Mouse (Mus musculus) liver, embryonic 16.5 days (tissue): ENCODE measurements around the gene Socs7. TPM values are rescaled to one million over a fixed set of nuclear protein-coding genes. Genes with fewer than 3 reads are reported as not detected.

Experiments
- ATAC-seq: fragments of 200-750 bp; cut with Nextera tagmentation; 2 replicates; pipeline ENCODE4 v1.8.0; 2017; ENCODE audit warnings: low read depth, mild to moderate bottlenecking, moderate number of reproducible peaks, moderate library complexity
- H3K27ac ChIP-seq: fragments of 300-500 bp; sonication (generic); 2 replicates; pipeline ENCODE4 v1.5.1; 2014; ENCODE audit warnings: mild to moderate bottlenecking, low read length
- H3K27me3 ChIP-seq: fragments of 300-500 bp; sonication (generic); 2 replicates; pipeline ENCODE4 v1.6.1; 2014; ENCODE audit warnings: low read depth, low read length, mixed read lengths; ENCODE audit not compliant: control insufficient read depth, insufficient read depth
- H3K36me3 ChIP-seq: fragments of 300-500 bp; sonication (generic); 2 replicates; pipeline ENCODE4 v1.6.1; 2014; ENCODE audit warnings: mild to moderate bottlenecking; ENCODE audit not compliant: control insufficient read depth, insufficient read depth
- H3K4me1 ChIP-seq: fragments of 300-500 bp; sonication (generic); 2 replicates; pipeline ENCODE4 v1.6.1; 2014; ENCODE audit warnings: low read depth, low read length, mixed read lengths; ENCODE audit not compliant: control insufficient read depth
- H3K4me2 ChIP-seq: fragments of 300-500 bp; sonication (generic); 2 replicates; pipeline ENCODE4 v1.6.1; 2014; ENCODE audit warnings: low read depth, low read length, mixed read lengths
- H3K4me3 ChIP-seq: fragments of 300-500 bp; sonication (generic); 2 replicates; pipeline ENCODE4 v1.5.1; 2014; ENCODE audit warnings: low read depth, mild to moderate bottlenecking, low read length
- H3K9ac ChIP-seq: fragments of 300-500 bp; sonication (generic); 2 replicates; pipeline ENCODE4 v1.6.1; 2014; ENCODE audit warnings: low read depth, low read length
- H3K9me3 ChIP-seq: fragments of 300-500 bp; sonication (generic); replicated peaks from 2 replicates; pipeline ENCODE4 v1.6.1; 2016; ENCODE audit warnings: low read length; ENCODE audit not compliant: control insufficient read depth
- WGBS: fragments of 180-500 bp; shearing (Covaris S2); extraction: QIAGEN DNeasy Blood & Tissue Kit; methylation state at CpG from one replicate; pipeline ENCODE4 v1.1.7; 2014; ENCODE audit not compliant: insufficient replicate concordance; 5-methylcytosine and 5-hydroxymethylcytosine counted together
- polyA plus RNA-seq: library from polyadenylated mRNA; unstranded; fragments of >200 nt; fragmentation: Nextera tagmentation; extraction: Ambion mirVana; gene quantifications from 2 replicates; pipeline ENCODE4 v1.2.1, GENCODE M21; 2015

Gene Socs7
- polyA plus RNA-seq, 1 experiment from 2014 or later: 1.0 TPM

DNA sequence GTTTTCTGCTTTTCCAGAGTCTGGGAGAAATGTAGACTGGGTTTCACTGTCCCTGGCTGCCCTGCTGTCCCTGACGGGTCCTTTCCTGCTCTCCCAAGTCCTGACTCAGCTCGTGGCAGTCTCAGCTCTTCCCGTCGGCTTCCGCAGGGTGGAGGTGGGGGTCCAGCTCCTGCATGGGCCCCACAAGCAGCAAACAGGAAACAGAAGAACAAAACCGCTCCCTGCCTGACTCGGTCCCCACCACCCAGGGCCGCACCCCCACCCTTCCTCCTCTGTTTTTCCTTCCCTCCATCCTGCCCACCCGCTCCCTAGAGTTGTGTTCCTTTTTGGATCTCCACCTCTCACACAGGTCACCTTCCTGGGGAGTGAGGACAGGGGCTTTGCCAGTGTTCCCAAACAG is 76.5 kb downstream of the Socs7 start:
- 38% methylated on average over 9 of the region's 9 CpGs for WGBS
- Histone ChIP-seq H3K9me3 (no peaks in the 10 kb centered on the region), H3K27ac (peak overlapping the region; percentile 73), H3K4me2 (no peak overlapping the region), H3K4me1 (peaks cover 79% of the 10 kb centered on the region), H3K4me3 (no peak overlapping the region), H3K9ac (no peak overlapping the region), H3K27me3 (no peaks in the 10 kb centered on the region), H3K36me3 (no peaks in the 10 kb centered on the region)
- ATAC-seq: no peak

DNA sequence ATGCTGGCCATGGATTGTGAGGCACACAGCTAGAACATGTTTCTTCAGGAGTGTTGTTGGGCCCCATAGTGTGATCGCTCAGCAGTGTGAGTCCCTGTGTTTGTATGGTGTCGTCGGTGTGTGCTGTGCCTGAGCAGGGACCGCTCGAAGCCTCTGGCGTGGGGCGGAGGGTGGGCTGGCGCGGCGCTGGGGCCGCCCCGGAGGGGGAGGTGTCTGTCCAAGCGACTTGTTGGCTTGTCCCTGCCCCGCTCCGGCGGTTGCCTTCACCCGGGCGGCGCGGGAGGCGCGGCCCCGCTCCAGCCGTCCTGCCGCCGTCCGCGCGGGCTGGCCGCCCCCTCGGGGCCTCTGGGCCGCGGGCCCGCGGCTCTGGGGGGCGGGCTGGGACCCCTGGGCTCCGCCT is 77.6 kb downstream of the Socs7 start:
- peak overlapping the region; percentile 86 for H3K4me3 ChIP-seq
- peak overlapping the region; percentile 96 for H3K27ac ChIP-seq
- peak overlapping the region; percentile 95 for H3K9ac ChIP-seq
- peak; percentile 70 for ATAC-seq
- 0% methylated on average over 30 of the region's 37 CpGs for WGBS
- H3K4me1 ChIP-seq: peaks cover 79% of the 10 kb centered on the region
- no peaks in the 10 kb centered on the region for H3K9me3 ChIP-seq
- H3K27me3 ChIP-seq: no peaks in the 10 kb centered on the region
- H3K4me2 ChIP-seq: peak overlapping the region; percentile 75
- peaks cover 10% of the 10 kb centered on the region for H3K36me3 ChIP-seq

DNA sequence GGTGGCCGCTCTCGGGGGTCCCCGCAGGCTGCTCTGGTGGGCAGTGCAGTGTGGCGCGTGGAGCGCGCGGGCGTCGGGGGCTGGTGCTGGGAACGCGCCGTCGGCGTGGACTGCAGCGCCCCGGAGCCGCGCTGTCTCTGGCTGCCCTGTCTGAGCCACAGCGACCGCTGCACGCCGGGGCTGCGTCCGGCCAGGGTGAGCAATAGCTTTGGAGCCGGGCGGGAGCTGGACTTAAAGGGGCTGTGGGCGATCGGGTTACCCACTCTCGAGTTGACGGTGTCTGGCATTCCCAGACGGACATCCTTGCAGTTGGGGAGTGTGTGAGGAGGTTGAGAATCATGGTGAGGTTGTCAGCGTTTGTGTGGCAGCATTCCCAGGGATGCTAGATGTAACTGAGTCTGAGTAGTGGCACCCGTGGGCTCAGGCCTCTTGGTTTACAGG is 78.1 kb downstream of the Socs7 start:
- H3K27me3 ChIP-seq: no peaks in the 10 kb centered on the region
- ATAC-seq: peak; percentile 40
- peaks cover 80% of the 10 kb centered on the region for H3K4me1 ChIP-seq
- H3K9ac ChIP-seq: peak overlapping the region; percentile 95
- peaks cover 14% of the 10 kb centered on the region for H3K36me3 ChIP-seq
- H3K9me3 ChIP-seq: no peaks in the 10 kb centered on the region
- peak overlapping the region; percentile 96 for H3K27ac ChIP-seq
- WGBS: 2% methylated on average over 33 of the region's 34 CpGs
- peak overlapping the region; percentile 86 for H3K4me3 ChIP-seq
- peak overlapping the region; percentile 75 for H3K4me2 ChIP-seq

DNA sequence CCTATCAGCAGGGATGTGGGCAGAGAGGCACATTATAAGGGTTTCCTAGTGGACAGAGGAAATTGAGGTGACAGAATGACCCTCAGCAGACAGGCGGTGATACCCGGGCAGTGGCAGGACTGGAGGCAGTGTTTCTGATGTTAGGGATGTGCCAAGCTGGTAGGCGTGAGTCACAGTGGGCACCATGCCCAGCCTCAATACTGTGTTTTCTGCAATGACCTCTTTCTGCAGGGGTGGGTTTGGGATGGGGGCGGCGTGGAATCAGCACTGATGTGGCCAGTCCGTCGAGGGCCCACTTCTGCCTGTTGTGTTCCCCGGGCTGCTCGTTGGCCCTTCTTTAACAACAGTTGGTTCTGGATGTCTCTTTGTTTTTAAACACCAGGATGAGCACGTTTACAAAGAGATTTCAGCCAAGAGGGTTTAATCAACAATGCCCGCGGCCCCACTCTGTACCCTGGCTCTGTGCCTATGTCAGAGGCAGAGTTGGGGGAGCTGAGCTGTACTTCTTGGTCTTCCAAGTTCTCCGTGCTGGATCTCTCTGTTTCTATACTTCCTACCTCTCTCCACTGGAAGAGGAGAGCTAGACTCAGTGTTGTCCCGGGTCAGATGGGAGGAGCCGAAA is 78.8 kb downstream of the Socs7 start:
- WGBS: 23% methylated on average over 15 of the region's 15 CpGs
- H3K4me2 ChIP-seq: peak overlapping the region; percentile 75
- no peaks in the 10 kb centered on the region for H3K27me3 ChIP-seq
- H3K9me3 ChIP-seq: no peaks in the 10 kb centered on the region
- peak overlapping the region; percentile 95 for H3K9ac ChIP-seq
- H3K36me3 ChIP-seq: peaks cover 15% of the 10 kb centered on the region
- H3K4me1 ChIP-seq: peaks cover 80% of the 10 kb centered on the region
- H3K4me3 ChIP-seq: peak overlapping the region; percentile 86
- no peak for ATAC-seq
- H3K27ac ChIP-seq: peak overlapping the region; percentile 96

DNA sequence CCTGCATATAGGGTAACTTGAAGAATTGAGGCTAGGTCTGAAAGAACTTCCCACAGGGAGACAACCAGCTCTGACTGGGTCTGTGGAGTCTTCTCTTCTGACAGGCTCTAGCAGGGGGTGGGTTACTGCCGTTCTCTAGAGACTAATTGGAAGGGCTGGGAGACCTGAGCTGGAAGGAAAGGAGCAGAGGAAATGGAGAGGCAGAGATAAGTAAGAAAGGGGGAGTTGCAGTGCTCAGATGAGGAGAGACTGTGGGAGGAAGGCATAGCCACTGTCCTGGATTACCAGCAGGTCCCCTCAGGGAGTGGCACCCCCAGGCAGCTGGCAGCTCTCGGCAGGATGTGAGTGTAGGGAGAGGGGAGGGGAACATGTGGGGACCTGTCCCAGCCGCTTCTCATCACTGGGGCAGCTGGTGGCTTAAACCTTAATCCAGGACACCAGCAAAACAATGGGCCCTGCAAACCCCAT is 79.3 kb downstream of the Socs7 start:
- Histone ChIP-seq H3K4me2 (peak overlapping the region; percentile 75), H3K9me3 (no peaks in the 10 kb centered on the region), H3K27me3 (no peaks in the 10 kb centered on the region), H3K27ac (peak overlapping the region; percentile 96), H3K36me3 (peaks cover 16% of the 10 kb centered on the region), H3K9ac (peak overlapping the region; percentile 95), H3K4me3 (peak overlapping the region; percentile 86), H3K4me1 (peaks cover 80% of the 10 kb centered on the region)
- WGBS: 10% methylated on average over 3 of the region's 3 CpGs
- no peak for ATAC-seq

DNA sequence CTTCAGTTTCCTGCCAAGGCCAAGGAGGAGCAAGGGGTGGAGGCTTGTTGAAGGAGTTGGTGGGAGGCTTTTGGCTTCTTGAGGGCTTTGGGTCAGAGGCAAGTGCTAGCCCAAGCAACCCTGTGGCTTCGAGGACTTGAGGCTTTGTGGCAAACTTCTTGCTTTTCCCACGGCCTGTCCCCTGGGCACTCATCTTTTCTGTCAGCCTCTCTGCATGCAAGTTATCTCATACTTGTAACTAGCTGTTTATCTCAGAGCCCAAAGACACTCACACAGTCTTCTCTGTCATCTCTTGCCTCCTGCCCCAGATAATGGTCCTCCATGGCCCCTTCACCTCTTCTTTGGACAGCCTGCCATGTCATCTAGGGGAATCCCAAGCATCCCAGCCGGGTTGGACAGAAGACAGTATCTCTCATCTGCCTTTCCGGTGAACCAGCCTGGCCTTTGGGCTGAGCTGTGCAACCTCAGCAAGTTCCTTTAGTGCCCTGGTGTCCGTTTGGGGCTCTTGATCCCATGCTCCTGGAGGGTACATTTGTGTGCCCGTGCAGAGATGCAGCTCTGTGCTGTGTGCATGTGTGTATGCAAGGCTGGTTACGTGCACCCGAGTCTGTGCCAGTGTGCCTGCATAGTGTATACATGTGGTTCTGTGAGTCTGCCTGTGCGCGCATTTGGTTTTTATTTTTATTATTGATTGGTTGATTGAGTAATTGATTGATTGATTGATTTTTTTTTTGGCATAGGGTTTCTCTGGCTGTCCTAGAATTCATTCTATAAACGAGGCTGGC is 80.7 kb downstream of the Socs7 start:
- H3K4me3 ChIP-seq: peak overlapping the region; percentile 86
- peaks cover 84% of the 10 kb centered on the region for H3K4me1 ChIP-seq
- peak overlapping the region; percentile 95 for H3K9ac ChIP-seq
- H3K36me3 ChIP-seq: peaks cover 26% of the 10 kb centered on the region
- peak overlapping the region; percentile 75 for H3K4me2 ChIP-seq
- peak overlapping the region; percentile 96 for H3K27ac ChIP-seq
- no peaks in the 10 kb centered on the region for H3K9me3 ChIP-seq
- peak; percentile 8; the same call in 1 of the 2 replicates for ATAC-seq
- no peaks in the 10 kb centered on the region for H3K27me3 ChIP-seq
- WGBS: 43% methylated on average over 11 of the region's 11 CpGs

DNA sequence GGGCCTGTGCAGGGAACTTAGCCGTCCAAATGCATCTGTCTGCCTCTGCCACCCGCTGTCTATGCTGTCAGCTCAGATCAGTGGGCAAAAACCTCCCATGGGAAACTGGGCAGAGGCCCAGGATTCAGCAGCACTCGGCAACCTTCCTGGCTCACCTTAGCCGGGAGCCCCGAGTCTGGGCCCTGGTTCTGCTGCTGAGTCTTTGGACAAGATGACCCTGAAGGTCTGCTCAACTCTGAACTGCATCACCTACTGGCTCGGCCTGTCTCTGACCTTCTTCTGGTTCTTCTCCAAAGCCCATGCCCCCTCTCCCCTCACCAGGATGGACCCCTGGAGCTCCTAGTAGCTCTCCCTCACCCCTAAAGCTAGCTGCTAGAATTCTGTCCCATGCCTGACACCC is 83.2 kb downstream of the Socs7 start:
- peaks cover 41% of the 10 kb centered on the region for H3K36me3 ChIP-seq
- H3K4me3 ChIP-seq: peak overlapping the region; percentile 46
- WGBS: 54% methylated on average over 6 of the region's 6 CpGs
- peak overlapping the region; percentile 75 for H3K4me2 ChIP-seq
- no peaks in the 10 kb centered on the region for H3K27me3 ChIP-seq
- peak overlapping the region; percentile 95 for H3K9ac ChIP-seq
- peak overlapping the region; percentile 96 for H3K27ac ChIP-seq
- H3K9me3 ChIP-seq: no peaks in the 10 kb centered on the region
- H3K4me1 ChIP-seq: peaks cover 91% of the 10 kb centered on the region
- no peak for ATAC-seq

DNA sequence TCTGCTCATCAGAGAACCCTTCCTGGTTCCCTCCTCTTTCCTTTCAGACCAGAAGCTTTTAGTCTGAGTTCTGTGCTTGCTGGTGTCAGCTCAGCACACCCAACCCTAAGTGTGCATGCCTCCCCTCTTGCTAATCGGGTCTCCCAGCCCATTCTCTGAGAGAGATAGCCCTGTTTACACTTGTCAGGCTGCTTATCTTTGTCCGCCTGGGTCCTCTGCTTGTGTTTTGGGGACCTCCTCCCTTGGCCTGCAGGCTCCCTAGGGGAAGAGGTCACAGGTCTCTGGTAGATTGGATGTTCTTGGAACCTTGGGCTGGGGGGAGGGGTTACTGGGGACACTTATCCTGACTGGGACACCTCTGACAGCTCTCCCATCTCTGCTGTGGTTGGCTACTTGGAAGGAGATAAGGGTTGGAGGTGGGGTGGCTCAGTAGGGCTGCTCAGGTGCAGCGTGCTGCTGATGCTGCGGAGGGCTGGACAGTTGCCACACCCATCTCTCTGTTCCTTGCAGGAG is 83.7 kb downstream of the Socs7 start:
- H3K4me1 ChIP-seq: peaks cover 92% of the 10 kb centered on the region
- WGBS: 20% methylated on average over 4 of the region's 4 CpGs
- H3K4me3 ChIP-seq: peak overlapping the region; percentile 46
- H3K27ac ChIP-seq: peak overlapping the region; percentile 96
- peak overlapping the region; percentile 95 for H3K9ac ChIP-seq
- peaks cover 46% of the 10 kb centered on the region for H3K36me3 ChIP-seq
- H3K27me3 ChIP-seq: no peaks in the 10 kb centered on the region
- no peaks in the 10 kb centered on the region for H3K9me3 ChIP-seq
- H3K4me2 ChIP-seq: peak overlapping the region; percentile 75
- peak; percentile 83 for ATAC-seq

DNA sequence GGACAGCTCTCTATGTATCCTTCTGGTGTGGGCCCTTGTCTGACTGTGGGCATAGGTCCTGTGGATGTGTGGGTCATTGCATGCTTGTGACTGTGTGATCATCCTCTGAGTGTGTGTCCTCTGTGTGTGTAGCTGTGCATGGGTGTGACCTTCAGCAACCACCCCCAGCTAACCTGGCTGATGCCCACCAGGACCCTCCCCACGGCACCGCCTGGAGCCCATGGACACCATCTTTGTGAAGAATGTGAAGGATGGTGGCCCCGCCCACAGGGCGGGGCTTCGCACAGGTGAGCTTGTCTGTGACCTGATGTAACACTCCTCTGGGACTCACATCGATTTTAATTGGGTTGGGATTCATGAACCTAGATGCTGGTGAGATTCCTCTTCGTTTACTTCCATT is 85.6 kb downstream of the Socs7 start:
- Histone ChIP-seq H3K4me1 (peaks cover 76% of the 10 kb centered on the region), H3K36me3 (peaks cover 65% of the 10 kb centered on the region), H3K9me3 (no peaks in the 10 kb centered on the region), H3K9ac (no peak overlapping the region), H3K27ac (no peak overlapping the region), H3K27me3 (no peaks in the 10 kb centered on the region), H3K4me2 (no peak overlapping the region), H3K4me3 (no peak overlapping the region)
- no peak for ATAC-seq
- 80% methylated on average over 7 of the region's 7 CpGs for WGBS
